Mouse (Mus musculus): ENCODE results near the gene Pgpep1. TPM values are rescaled to one million over a fixed set of nuclear protein-coding genes. Genes with fewer than 3 reads are reported as not detected.

Gene Pgpep1
- polyA plus RNA-seq, 1 experiment from 2014 or later = 99.4 TPM

DNA sequence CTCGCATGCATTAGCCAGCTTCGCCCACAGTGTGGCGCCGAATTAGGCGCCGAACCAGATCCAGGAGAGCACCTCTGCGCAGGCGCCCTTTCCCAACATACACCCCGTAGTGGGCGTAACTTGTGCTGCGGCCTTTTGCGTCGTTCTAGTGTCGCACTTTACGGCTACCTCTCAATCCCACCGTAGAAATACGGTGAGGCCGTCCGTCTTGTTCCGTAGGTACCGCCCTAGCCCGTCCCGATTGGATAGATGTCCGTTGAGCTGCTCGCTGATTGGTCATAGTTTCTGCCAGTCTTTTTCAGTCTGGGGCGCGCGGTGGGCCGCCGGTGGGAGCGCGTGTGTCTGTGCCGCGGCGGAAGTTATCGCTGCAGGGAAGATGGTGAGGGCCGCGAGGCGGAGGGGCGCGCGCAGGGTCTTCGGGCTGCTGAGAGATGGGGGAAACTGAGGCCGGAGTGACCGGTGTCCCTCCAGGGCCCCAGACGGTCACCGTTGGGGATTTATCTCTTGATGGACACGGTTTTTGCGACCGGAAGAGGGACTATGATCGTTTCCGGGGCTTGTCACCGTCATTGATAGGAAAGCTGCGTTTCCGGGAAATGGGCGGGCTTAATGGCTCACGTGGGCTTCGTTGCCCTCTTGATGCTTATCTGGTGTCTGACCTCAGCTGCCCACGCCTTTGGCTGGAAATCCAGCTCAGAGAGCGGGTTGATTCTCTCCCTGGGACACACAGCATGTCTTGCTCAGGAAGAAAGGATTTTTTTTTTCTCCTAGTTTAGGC lies 13.1 kb upstream of the Pgpep1 start, which contains the start of gene Lsm4:
Gene Lsm4, plus strand, starts transcription at position 170 of the 778 bp plus-strand sequence.
- Histone ChIP-seq H3K4me1 (replicated peaks) (peaks cover 23% of the 10 kb centered on the region), H3K27me3 (no peaks in the 10 kb centered on the region), H3K27ac (peak within 1 kb of the TSS; percentile 93), H3K4me3 (replicated peaks) (peak within 1 kb of the TSS; percentile 56), H3K4me2 (replicated peaks) (peak within 1 kb of the TSS; percentile 66), H3K9me3 (no peaks in the 10 kb centered on the region), H3K36me3 (peaks cover 11% of the 10 kb centered on the region), H3K9ac (replicated peaks) (peak within 1 kb of the TSS; percentile 76)
- ATAC-seq = peak; percentile 98
- WGBS = under 1% methylated on average over 60 of the region's 60 CpGs

DNA sequence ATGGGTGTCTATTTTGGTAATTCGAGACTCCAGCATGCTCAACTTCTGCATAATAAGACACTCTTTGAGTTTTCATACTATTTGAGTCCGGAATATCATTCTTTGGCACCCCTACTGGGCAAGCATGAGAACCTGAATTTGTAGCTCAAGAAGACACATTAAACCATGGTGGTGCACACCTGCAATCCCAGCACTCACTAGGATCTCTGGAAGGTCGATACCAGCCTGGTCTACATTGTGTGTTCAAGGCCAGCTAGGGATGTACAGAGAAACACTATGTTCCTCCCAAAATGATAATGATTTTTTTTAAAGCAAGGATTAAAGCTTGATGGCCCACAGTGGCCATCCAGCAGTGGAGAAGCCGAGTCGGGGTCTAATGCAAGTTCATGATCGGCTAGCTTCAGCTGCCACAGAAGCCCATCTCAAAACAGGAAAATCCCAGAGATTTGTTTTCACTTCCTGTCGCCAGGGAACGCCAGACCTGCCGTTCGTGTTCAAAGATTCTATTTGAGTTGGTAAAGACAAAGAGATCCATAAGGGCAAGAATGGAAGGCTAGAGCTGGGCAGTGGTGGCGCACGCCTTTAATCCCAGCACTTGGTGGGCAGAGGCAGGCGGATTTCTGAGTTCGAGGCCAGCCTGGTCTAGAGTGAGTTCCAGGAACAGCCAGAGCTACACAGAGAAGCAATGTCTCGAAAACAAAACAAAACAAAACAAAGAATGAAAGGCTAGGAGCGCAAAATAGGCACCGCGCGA lies 12.3 kb upstream of the Pgpep1 start:
- peaks cover 3% of the 10 kb centered on the region for H3K36me3 ChIP-seq
- no peaks in the 10 kb centered on the region for H3K9me3 ChIP-seq
- peak overlapping the region; percentile 90 for H3K27ac ChIP-seq
- peak overlapping the region; percentile 56 for H3K4me3 ChIP-seq (replicated peaks)
- peaks cover 23% of the 10 kb centered on the region for H3K4me1 ChIP-seq (replicated peaks)
- H3K27me3 ChIP-seq = no peaks in the 10 kb centered on the region
- ATAC-seq = peak; percentile 43; the same call in 1 of the 2 replicates
- WGBS = 40% methylated on average over 19 of the region's 19 CpGs
- peak overlapping the region; percentile 51 for H3K4me2 ChIP-seq (replicated peaks)
- H3K9ac ChIP-seq (replicated peaks) = peak overlapping the region; percentile 63

DNA sequence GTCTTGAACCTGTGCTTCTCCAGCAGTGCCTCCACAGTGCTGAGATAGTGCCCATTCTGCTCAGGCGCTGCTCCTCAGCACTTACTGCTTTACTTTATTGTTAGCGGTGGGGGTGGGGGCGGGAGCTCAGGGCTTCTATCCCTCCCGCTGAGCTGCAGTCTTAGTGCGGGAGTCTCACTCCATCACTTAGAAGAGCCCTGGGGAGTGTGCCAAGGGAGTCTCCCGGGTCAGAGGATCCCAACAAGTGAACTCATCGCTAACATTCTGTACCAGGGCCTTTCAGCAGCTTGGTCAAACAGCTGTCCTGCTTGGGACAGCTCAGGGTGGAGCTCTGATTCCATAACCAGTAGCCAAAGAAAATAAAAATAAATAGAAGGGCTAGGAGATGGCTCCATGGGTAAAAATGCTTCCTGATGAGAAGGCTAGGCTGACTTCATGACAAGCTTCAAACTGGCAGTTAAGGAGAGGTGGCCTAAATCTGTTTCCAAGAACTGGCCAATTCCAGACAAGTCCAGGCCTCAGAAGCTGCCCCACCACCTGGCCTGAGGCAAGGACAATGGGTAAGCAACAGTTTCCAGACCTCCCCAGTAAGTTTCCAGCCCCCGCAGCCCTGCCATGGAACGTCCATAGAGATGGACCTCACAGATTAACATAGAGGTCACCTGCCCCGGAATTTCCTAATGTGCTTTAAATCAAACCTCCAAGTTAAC lies 11.6 kb upstream of the Pgpep1 start:
- H3K9me3 ChIP-seq = no peaks in the 10 kb centered on the region
- H3K27me3 ChIP-seq = no peaks in the 10 kb centered on the region
- WGBS = 64% methylated on average over 10 of the region's 10 CpGs
- H3K4me1 ChIP-seq (replicated peaks) = peaks cover 23% of the 10 kb centered on the region
- no peak for ATAC-seq
- no peak overlapping the region for H3K9ac ChIP-seq (replicated peaks)
- H3K36me3 ChIP-seq = no peaks in the 10 kb centered on the region; the same call in 1 of the 2 replicates
- no peak overlapping the region for H3K4me3 ChIP-seq (replicated peaks)
- H3K27ac ChIP-seq = peak overlapping the region; percentile 90; the same call in 1 of the 2 replicates
- no peak overlapping the region for H3K4me2 ChIP-seq (replicated peaks)

DNA sequence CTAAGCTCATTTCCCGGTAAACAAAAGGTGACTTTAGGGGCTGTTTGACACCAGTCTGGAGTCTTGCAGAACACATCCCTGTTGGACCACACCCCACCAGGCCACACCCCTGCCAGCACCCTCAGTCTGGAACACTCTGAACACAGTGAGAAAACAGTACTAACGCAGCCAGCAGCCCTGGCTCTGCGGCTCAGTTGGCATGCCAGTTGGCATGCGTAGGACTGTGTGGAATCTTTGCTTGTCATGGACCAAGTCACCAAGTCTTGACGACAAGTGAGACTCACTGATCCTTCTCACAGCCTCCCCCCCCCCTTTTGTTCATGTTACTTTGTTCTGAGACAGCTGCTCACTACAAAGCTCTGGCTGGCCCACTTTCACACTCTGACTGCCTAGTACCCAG lies 6.9 kb upstream of the Pgpep1 start:
- Histone ChIP-seq H3K27ac (no peak overlapping the region), H3K4me3 (replicated peaks) (no peak overlapping the region), H3K4me2 (replicated peaks) (no peak overlapping the region), H3K27me3 (no peaks in the 10 kb centered on the region), H3K9ac (replicated peaks) (no peak overlapping the region), H3K4me1 (replicated peaks) (peaks cover under 1% of the 10 kb centered on the region; the same call in 1 of the 2 replicates), H3K36me3 (no peaks in the 10 kb centered on the region), H3K9me3 (no peaks in the 10 kb centered on the region)
- 71% methylated on average over 5 of the region's 5 CpGs for WGBS
- no peak for ATAC-seq

DNA sequence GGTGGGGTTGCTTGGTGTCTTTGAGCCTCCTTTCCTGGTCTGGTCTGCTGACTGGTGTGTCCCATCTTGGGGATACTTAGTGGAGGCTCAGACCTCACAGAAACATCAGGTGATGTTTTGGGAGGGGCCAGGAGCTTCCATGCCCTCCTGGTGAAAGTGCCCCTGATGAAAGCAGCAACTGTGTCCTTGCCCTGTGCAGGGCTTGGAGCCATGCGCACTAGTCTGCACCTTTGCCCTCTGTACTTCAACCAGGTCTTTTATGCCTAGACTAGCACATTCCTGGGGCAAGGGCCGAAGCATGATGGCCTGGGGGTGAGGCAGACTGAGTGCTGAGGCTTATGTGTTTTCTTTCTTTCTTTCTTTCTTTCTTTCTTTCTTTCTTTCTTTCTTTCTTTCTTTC lies 5.4 kb upstream of the Pgpep1 start:
- no peaks in the 10 kb centered on the region for H3K36me3 ChIP-seq
- no peak overlapping the region for H3K4me2 ChIP-seq (replicated peaks)
- 88% methylated on average over 2 of the region's 2 CpGs for WGBS
- H3K9ac ChIP-seq (replicated peaks) = no peak overlapping the region
- 0 out of 2 replicates have a peak, but pooled peaks cover under 1% of the 10 kb centered on the region for H3K4me1 ChIP-seq (replicated peaks)
- no peaks in the 10 kb centered on the region for H3K27me3 ChIP-seq
- no peaks in the 10 kb centered on the region for H3K9me3 ChIP-seq
- no peak overlapping the region for H3K27ac ChIP-seq
- ATAC-seq = no peak
- H3K4me3 ChIP-seq (replicated peaks) = no peak overlapping the region

DNA sequence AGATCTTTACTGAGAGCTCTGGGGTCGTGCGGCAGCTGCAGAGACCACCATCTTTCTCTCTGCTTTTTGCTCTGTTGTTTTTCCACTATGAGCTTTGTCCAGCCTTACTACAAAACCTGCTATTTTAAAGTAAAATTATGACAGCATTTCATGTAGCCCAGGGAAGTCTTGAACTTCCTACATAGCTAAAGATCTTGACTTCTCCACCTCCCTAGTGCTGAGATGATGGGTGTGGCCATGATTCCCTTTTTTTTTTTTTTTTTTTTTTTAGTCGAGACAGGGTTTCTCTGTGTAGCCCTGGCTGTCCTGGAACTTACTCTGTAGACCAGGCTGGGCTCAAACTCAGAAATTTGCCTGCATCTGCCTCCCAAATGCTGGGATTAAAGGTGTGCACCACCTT lies 4.4 kb upstream of the Pgpep1 start:
- ATAC-seq = no peak
- H3K9ac ChIP-seq (replicated peaks) = no peak overlapping the region
- 79% methylated on average over 3 of the region's 3 CpGs for WGBS

DNA sequence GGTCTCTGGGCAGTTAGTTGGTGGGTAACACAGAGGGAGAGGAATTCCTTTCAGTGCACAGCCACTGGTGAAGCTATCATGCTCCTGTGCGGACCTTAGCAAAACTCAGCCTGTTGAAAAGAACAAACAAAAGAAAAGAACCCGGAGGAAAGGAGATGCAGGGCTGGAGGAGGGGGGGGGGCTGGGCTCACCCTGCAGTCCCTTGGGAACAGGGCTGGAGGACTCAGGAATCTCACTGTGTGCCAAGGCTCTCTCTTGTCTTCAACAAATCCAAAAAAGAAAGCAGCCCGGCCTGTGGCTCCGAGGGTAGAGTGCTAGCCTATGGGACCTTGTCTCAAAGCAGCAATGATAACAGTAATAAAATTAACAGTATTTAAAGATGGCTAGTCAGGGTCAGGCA lies 3.5 kb upstream of the Pgpep1 start:
- Histone ChIP-seq H3K9ac (replicated peaks) (no peak overlapping the region), H3K27ac (no peak overlapping the region), H3K27me3 (no peaks in the 10 kb centered on the region), H3K4me2 (replicated peaks) (no peak overlapping the region), H3K9me3 (no peaks in the 10 kb centered on the region), H3K4me1 (replicated peaks) (peaks cover 15% of the 10 kb centered on the region), H3K36me3 (no peaks in the 10 kb centered on the region), H3K4me3 (replicated peaks) (no peak overlapping the region)
- no peak for ATAC-seq
- 37% methylated on average over 4 of the region's 4 CpGs for WGBS

More for the DNA sequence above, 4.4 kb upstream of the Pgpep1 start:
- no peaks in the 10 kb centered on the region for H3K9me3 ChIP-seq
- H3K36me3 ChIP-seq = no peaks in the 10 kb centered on the region
- H3K27me3 ChIP-seq = no peaks in the 10 kb centered on the region
- no peak overlapping the region for H3K4me2 ChIP-seq (replicated peaks)
- H3K4me3 ChIP-seq (replicated peaks) = no peak overlapping the region
- peaks cover 10% of the 10 kb centered on the region for H3K4me1 ChIP-seq (replicated peaks)
- H3K27ac ChIP-seq = no peak overlapping the region

DNA sequence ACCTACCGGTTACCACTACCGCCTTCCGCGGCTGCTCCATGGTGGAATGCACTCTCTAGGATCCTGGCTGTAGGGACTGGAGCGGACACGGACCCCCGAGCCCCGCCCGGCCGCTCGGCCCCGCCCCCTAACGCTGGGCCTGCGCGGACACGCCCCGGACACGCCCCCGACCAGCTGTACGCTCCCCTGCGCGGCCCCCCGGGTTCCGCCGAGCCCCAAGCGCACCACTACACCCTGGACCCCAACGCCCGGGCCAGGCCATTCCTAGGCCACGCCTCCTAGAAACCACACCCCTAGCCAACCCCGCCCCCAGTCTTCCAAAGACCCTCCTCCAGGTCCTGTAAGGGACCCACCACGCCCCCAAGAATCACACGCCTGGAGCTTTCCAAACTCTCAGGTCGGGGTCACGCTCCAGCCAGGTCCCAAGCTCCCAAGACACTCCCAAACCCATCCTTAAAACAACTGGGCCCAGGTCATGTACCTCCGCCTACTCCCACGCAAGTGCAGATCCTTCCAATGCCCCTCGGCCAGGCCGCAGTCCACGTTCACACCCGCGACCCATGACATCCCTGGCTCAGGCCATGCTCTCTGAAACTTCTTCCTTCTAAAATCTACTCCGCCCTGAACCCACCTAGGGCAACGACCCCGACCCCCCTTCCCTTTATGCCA lies 450 bp downstream of the Pgpep1 start:
- Histone ChIP-seq H3K9ac (replicated peaks) (peak overlapping the region; percentile 91), H3K4me3 (replicated peaks) (peak overlapping the region; percentile 81), H3K27ac (peak overlapping the region; percentile 65), H3K9me3 (no peaks in the 10 kb centered on the region), H3K4me1 (replicated peaks) (peaks cover 53% of the 10 kb centered on the region), H3K4me2 (replicated peaks) (peak overlapping the region; percentile 88), H3K27me3 (no peaks in the 10 kb centered on the region), H3K36me3 (0 out of 2 replicates have a peak, but pooled peaks cover 8% of the 10 kb centered on the region)
- ATAC-seq = peak; percentile 88
- under 1% methylated on average over 43 of the region's 44 CpGs for WGBS

DNA sequence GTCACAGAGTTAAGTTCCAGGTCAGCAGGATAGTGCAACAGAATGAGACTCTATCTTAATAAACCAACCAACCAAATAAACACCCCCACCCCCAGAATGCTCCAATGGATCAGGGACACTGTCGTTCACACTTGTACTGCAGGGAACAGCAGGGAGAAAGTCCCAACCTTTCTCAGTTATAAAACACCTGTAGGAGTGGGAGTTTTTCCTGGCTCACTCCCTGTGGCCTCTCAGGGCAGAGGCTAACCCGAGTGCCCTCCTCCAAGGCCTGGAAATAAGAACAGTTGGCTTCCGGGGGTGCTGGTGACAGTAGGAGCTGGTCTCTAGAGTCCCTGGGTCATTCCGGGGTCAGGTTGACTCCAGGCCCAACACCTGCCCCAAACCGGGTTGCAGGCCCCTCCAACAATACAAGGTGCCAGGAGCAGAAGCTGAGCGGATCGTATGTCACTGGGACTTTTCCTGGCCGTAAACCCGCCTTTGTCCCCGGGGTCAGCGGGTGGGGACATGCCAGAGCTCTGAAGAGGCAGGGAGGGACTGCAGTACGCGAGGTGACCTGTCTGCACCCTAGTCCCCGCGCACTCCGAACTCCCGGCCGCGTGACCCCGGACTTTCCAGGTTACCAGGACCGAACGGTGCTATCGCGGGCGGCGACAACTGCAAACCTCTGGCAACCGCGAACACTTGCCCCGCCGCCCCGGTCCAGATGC lies 1.1 kb downstream of the Pgpep1 start:
- Histone ChIP-seq H3K9me3 (no peaks in the 10 kb centered on the region), H3K4me3 (replicated peaks) (peak overlapping the region; percentile 81), H3K27ac (peak overlapping the region; percentile 65), H3K4me2 (replicated peaks) (peak overlapping the region; percentile 88), H3K4me1 (replicated peaks) (peaks cover 60% of the 10 kb centered on the region), H3K36me3 (0 out of 2 replicates have a peak, but pooled peaks cover 15% of the 10 kb centered on the region), H3K27me3 (no peaks in the 10 kb centered on the region), H3K9ac (replicated peaks) (peak overlapping the region; percentile 91)
- ATAC-seq = peak; percentile 51
- WGBS = 2% methylated on average over 31 of the region's 31 CpGs

DNA sequence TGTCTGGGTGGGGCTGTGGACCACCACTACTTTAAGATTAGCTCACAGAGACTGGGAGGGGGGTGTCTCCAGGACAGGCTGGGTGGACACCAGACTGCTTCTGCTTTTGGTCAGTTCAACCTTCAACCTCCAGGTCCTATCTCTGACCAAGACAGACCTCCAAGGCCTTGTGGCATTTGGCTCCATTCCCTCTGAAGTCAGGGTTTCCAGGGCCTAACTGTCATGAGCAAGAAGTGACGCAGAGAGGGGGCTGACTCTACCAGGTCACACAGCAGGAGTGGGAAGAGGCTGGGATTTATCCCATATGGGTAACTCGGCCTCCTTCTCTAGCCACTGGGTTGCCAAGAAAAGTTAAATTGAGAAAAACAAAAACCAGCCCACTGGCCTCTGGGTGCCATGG lies 2.4 kb downstream of the Pgpep1 start:
- Histone ChIP-seq H3K27me3 (no peaks in the 10 kb centered on the region), H3K27ac (peak overlapping the region; percentile 94), H3K36me3 (0 out of 2 replicates have a peak, but pooled peaks cover 16% of the 10 kb centered on the region), H3K4me3 (replicated peaks) (peak overlapping the region; percentile 81), H3K9ac (replicated peaks) (peak overlapping the region; percentile 91; the same call in 1 of the 2 replicates), H3K9me3 (no peaks in the 10 kb centered on the region), H3K4me1 (replicated peaks) (peaks cover 65% of the 10 kb centered on the region), H3K4me2 (replicated peaks) (peak overlapping the region; percentile 88)
- 85% methylated on average over 2 of the region's 2 CpGs for WGBS
- ATAC-seq = no peak

DNA sequence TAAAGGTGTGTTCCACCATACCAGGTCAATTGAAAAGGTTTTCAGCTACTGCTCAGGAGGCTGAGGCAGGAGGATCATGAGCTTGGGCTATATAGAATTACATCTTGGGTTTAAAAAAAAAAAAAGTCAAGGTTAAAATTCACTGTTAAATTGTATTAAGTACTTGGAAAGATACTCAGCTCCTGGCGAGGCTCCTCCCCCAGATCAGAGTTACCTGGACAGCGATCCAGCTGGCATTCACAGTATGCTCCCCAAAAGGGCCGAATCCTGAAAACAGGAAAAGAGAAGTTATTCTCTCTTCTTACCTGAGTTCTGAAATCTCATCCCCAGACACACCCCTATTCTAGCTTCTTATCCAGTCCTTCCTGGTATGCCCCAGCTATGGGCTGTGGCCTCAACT lies 3.0 kb downstream of the Pgpep1 start:
- H3K36me3 ChIP-seq = peaks cover 19% of the 10 kb centered on the region
- peaks cover 65% of the 10 kb centered on the region for H3K4me1 ChIP-seq (replicated peaks)
- peak overlapping the region; percentile 81 for H3K4me3 ChIP-seq (replicated peaks)
- peak overlapping the region; percentile 88 for H3K4me2 ChIP-seq (replicated peaks)
- 94% methylated on average over 3 of the region's 3 CpGs for WGBS
- no peak for ATAC-seq
- H3K9ac ChIP-seq (replicated peaks) = no peak overlapping the region
- H3K9me3 ChIP-seq = no peaks in the 10 kb centered on the region
- H3K27me3 ChIP-seq = no peaks in the 10 kb centered on the region
- peak overlapping the region; percentile 94 for H3K27ac ChIP-seq

All from midbrain, embryonic 13.5 days (tissue).